Mouse (Mus musculus): Measurements from ENCODE around the gene Grik1.

GRCm38 (mm10) chr16:88257072-88257471, 33.0 kb downstream of the Grik1 start:
- TF ChIP-seq CTCF (IDR thresholded peaks at IDR 0.05; ENCODE audit: control insufficient read depth, insufficient read depth, insufficient read length) (no peak), CEBPB (IDR thresholded peaks at IDR 0.05; ENCODE audit: low read depth) (no peak), USF1 (IDR thresholded peaks at IDR 0.05; ENCODE audit: low read depth) (no peak), MAX (IDR thresholded peaks at IDR 0.05) (no peak)
